Mouse (Mus musculus) midbrain, embryonic 10.5 days (tissue): Measurements from ENCODE around the gene Man1a. TPM values are rescaled to one million over a fixed set of nuclear protein-coding genes. Genes with fewer than 3 reads are reported as not detected.

Source experiments
- DNase-seq: peaks from one replicate; pipeline ENCODE4 v3.0.0-alpha.2; 2017; ENCODE audit warnings: low spot score
- H3K27ac ChIP-seq: fragments of 300-500 bp; sonication (generic); replicated peaks from 2 replicates; pipeline ENCODE4 v1.5.1; 2016; ENCODE audit warnings: mild to moderate bottlenecking
- H3K27me3 ChIP-seq: fragments of 300-500 bp; sonication (generic); 2 replicates; pipeline ENCODE4 v1.6.1; 2016; ENCODE audit warnings: low read depth, mild to moderate bottlenecking; ENCODE audit not compliant: poor library complexity, severe bottlenecking
- H3K36me3 ChIP-seq: fragments of 300-500 bp; sonication (generic); 2 replicates; pipeline ENCODE4 v1.6.1; 2016; ENCODE audit warnings: mild to moderate bottlenecking, moderate library complexity
- H3K4me1 ChIP-seq: fragments of 300-500 bp; sonication (generic); 2 replicates; pipeline ENCODE4 v1.6.1; 2016
- H3K4me3 ChIP-seq: fragments of 300-500 bp; sonication (generic); 2 replicates; pipeline ENCODE4 v1.5.1; 2016; ENCODE audit warnings: mild to moderate bottlenecking, moderate library complexity
- H3K9me3 ChIP-seq: fragments of 300-500 bp; sonication (generic); replicated peaks from 2 replicates; pipeline ENCODE4 v1.6.1; 2016; ENCODE audit warnings: mild to moderate bottlenecking
- WGBS: fragments of 180-500 bp; shearing (Covaris S2); methylation state at CpG from one replicate; pipeline ENCODE4 v1.1.7; 2016; 5-methylcytosine and 5-hydroxymethylcytosine counted together
- polyA plus RNA-seq: library from polyadenylated mRNA; unstranded; fragments of >200 nt; fragmentation: Nextera tagmentation; extraction: Ambion mirVana; gene quantifications from 2 replicates; pipeline ENCODE4 v1.2.1, GENCODE M21; 2016

Gene Man1a
- polyA plus RNA-seq, 1 experiment from 2014 or later: 1.3 TPM

- no peaks in the 10 kb centered on the region for H3K9me3 ChIP-seq
- H3K36me3 ChIP-seq: no peaks in the 10 kb centered on the region
- no peak for DNase-seq
- no peaks in the 10 kb centered on the region for H3K4me1 ChIP-seq
- H3K27ac ChIP-seq: no peak overlapping the region
- H3K4me3 ChIP-seq: no peak overlapping the region
- no peaks in the 10 kb centered on the region for H3K27me3 ChIP-seq
Observed at GRCm38 (mm10) chr10:53996216-53996615, 80.2 kb downstream of the Man1a start.

- 97% methylated on average over 3 of the region's 3 CpGs for WGBS
- H3K36me3 ChIP-seq: no peaks in the 10 kb centered on the region
- no peak overlapping the region for H3K4me3 ChIP-seq
- no peaks in the 10 kb centered on the region for H3K9me3 ChIP-seq
- no peaks in the 10 kb centered on the region for H3K27me3 ChIP-seq
- no peak for DNase-seq
- H3K4me1 ChIP-seq: no peaks in the 10 kb centered on the region
- no peak overlapping the region for H3K27ac ChIP-seq
Observed at GRCm38 (mm10) chr10:53994591-53994990, 81.8 kb downstream of the Man1a start.

GRCm38 (mm10) chr10:53990434-53990833 lies 86.0 kb downstream of the Man1a start:
- Histone ChIP-seq H3K4me1 (no peaks in the 10 kb centered on the region), H3K9me3 (no peaks in the 10 kb centered on the region), H3K36me3 (no peaks in the 10 kb centered on the region), H3K4me3 (no peak overlapping the region), H3K27me3 (no peaks in the 10 kb centered on the region), H3K27ac (no peak overlapping the region)
- 92% methylated on average over 4 of the region's 4 CpGs for WGBS
- no peak for DNase-seq

GRCm38 (mm10) chr10:53984894-53985293 lies 91.5 kb downstream of the Man1a start:
- Histone ChIP-seq H3K4me3 (no peak overlapping the region), H3K4me1 (no peaks in the 10 kb centered on the region)
- WGBS: 95% methylated on average over 5 of the region's 5 CpGs

GRCm38 (mm10) chr10:53984086-53984485 lies 92.3 kb downstream of the Man1a start:
- H3K27me3 ChIP-seq: no peaks in the 10 kb centered on the region
- H3K9me3 ChIP-seq: no peaks in the 10 kb centered on the region
- WGBS: 65% methylated on average over 3 of the region's 3 CpGs
- no peak overlapping the region for H3K27ac ChIP-seq
- no peak overlapping the region for H3K4me3 ChIP-seq
- H3K4me1 ChIP-seq: no peaks in the 10 kb centered on the region
- DNase-seq: no peak
- no peaks in the 10 kb centered on the region for H3K36me3 ChIP-seq

More at GRCm38 (mm10) chr10:53984894-53985293, 91.5 kb downstream of the Man1a start:
- Histone ChIP-seq H3K27me3 (no peaks in the 10 kb centered on the region), H3K9me3 (no peaks in the 10 kb centered on the region), H3K27ac (no peak overlapping the region), H3K36me3 (no peaks in the 10 kb centered on the region)
- DNase-seq: no peak

GRCm38 (mm10) chr10:53978647-53979046 lies 97.8 kb downstream of the Man1a start:
- 98% methylated on average over 1 of the region's 1 CpGs for WGBS
- no peak for DNase-seq
- Histone ChIP-seq H3K4me1 (no peaks in the 10 kb centered on the region), H3K36me3 (no peaks in the 10 kb centered on the region), H3K27me3 (no peaks in the 10 kb centered on the region), H3K4me3 (no peak overlapping the region), H3K9me3 (no peaks in the 10 kb centered on the region), H3K27ac (no peak overlapping the region)

- H3K27ac ChIP-seq: no peak overlapping the region
- no peak overlapping the region for H3K4me3 ChIP-seq
- no peaks in the 10 kb centered on the region for H3K9me3 ChIP-seq
- DNase-seq: no peak
- H3K27me3 ChIP-seq: no peaks in the 10 kb centered on the region
- no peaks in the 10 kb centered on the region for H3K4me1 ChIP-seq
- no peaks in the 10 kb centered on the region for H3K36me3 ChIP-seq
Observed at GRCm38 (mm10) chr10:53974180-53974579, 102.2 kb downstream of the Man1a start.

- WGBS: 88% methylated on average over 3 of the region's 3 CpGs
- Histone ChIP-seq H3K9me3 (no peaks in the 10 kb centered on the region), H3K4me1 (no peaks in the 10 kb centered on the region), H3K27me3 (no peaks in the 10 kb centered on the region), H3K36me3 (no peaks in the 10 kb centered on the region), H3K4me3 (no peak overlapping the region), H3K27ac (no peak overlapping the region)
- no peak for DNase-seq
Observed at GRCm38 (mm10) chr10:53959759-53960158, 116.7 kb downstream of the Man1a start.

GRCm38 (mm10) chr10:53941597-53941996 lies 134.8 kb downstream of the Man1a start:
- Histone ChIP-seq H3K36me3 (no peaks in the 10 kb centered on the region), H3K9me3 (no peaks in the 10 kb centered on the region), H3K4me3 (no peak overlapping the region), H3K27ac (no peak overlapping the region), H3K4me1 (no peaks in the 10 kb centered on the region), H3K27me3 (no peaks in the 10 kb centered on the region)
- 92% methylated on average over 7 of the region's 7 CpGs for WGBS
- DNase-seq: no peak

- Histone ChIP-seq H3K27ac (no peak overlapping the region), H3K4me1 (no peaks in the 10 kb centered on the region), H3K9me3 (no peaks in the 10 kb centered on the region), H3K4me3 (no peak overlapping the region), H3K36me3 (no peaks in the 10 kb centered on the region), H3K27me3 (no peaks in the 10 kb centered on the region)
- no peak for DNase-seq
- 93% methylated on average over 3 of the region's 3 CpGs for WGBS
Observed at GRCm38 (mm10) chr10:53938199-53938598, 138.2 kb downstream of the Man1a start.

- Histone ChIP-seq H3K36me3 (no peaks in the 10 kb centered on the region), H3K4me1 (no peaks in the 10 kb centered on the region), H3K4me3 (no peak overlapping the region), H3K27ac (no peak overlapping the region), H3K9me3 (no peaks in the 10 kb centered on the region), H3K27me3 (no peaks in the 10 kb centered on the region)
- WGBS: 92% methylated on average over 3 of the region's 3 CpGs
- DNase-seq: no peak
Observed at GRCm38 (mm10) chr10:53936078-53936477, 140.3 kb downstream of the Man1a start.

GRCm38 (mm10) chr10:53929722-53930500 lies 146.5 kb downstream of the Man1a start:
- H3K4me3 ChIP-seq: no peak overlapping the region
- WGBS: 60% methylated on average over 4 of the region's 4 CpGs
- H3K36me3 ChIP-seq: no peaks in the 10 kb centered on the region
- no peak for DNase-seq
- H3K27me3 ChIP-seq: no peaks in the 10 kb centered on the region
- H3K9me3 ChIP-seq: no peaks in the 10 kb centered on the region
- H3K4me1 ChIP-seq: no peaks in the 10 kb centered on the region
- no peak overlapping the region for H3K27ac ChIP-seq

- no peaks in the 10 kb centered on the region for H3K36me3 ChIP-seq
- H3K27ac ChIP-seq: no peak overlapping the region
- H3K4me3 ChIP-seq: no peak overlapping the region
- no peak for DNase-seq
- no peaks in the 10 kb centered on the region for H3K27me3 ChIP-seq
- no peaks in the 10 kb centered on the region for H3K9me3 ChIP-seq
- no peaks in the 10 kb centered on the region for H3K4me1 ChIP-seq
- 88% methylated on average over 5 of the region's 5 CpGs for WGBS
Observed at GRCm38 (mm10) chr10:53927904-53928303, 148.5 kb downstream of the Man1a start.

GRCm38 (mm10) chr10:53925456-53925855 lies 151.0 kb downstream of the Man1a start:
- no peaks in the 10 kb centered on the region for H3K4me1 ChIP-seq
- H3K9me3 ChIP-seq: no peaks in the 10 kb centered on the region
- no peaks in the 10 kb centered on the region for H3K27me3 ChIP-seq
- H3K4me3 ChIP-seq: no peak overlapping the region
- no peak overlapping the region for H3K27ac ChIP-seq
- no peaks in the 10 kb centered on the region for H3K36me3 ChIP-seq
- DNase-seq: no peak
- WGBS: 87% methylated on average over 6 of the region's 6 CpGs
